Comparison of ENCODE assay signal across 7 mouse cellular contexts in genomic region chr11:70615074-70615473, GRCm38 (mm10). TPM values are rescaled to one million over a fixed set of nuclear protein-coding genes. Genes with fewer than 3 reads are reported as not detected.
DNase-seq lines count a peak whose midpoint lies in the region; ATAC-seq lines count a peak whose summit lies in the region.

No protein-coding gene starts in this region.

- no peaks in the 10 kb centered on the region for H3K4me1 ChIP-seq in hindbrain, embryonic 14.5 days (replicated peaks; ENCODE audit: control insufficient read depth, insufficient read depth, low read length)
- peaks cover 10% of the 10 kb centered on the region for H3K4me1 ChIP-seq in liver, embryonic 11.5 days (replicated peaks; ENCODE audit: control insufficient read depth, insufficient read depth, low read length)

- H3K36me3 ChIP-seq in hindbrain, embryonic 14.5 days (replicated peaks; ENCODE audit: control insufficient read depth, insufficient read depth) = peaks cover 36% of the 10 kb centered on the region
- H3K36me3 ChIP-seq in liver, embryonic 11.5 days (ENCODE audit: control insufficient read depth, insufficient read depth, low read length) = peaks cover 17% of the 10 kb centered on the region

- H3K9ac ChIP-seq in hindbrain, embryonic 14.5 days = peak overlapping the region; percentile 33; the same call in 1 of the 2 replicates
- H3K9ac ChIP-seq in liver, embryonic 11.5 days (ENCODE audit: low read depth, low read length) = peak overlapping the region; percentile 68

- H3K27me3 ChIP-seq in hindbrain, embryonic 14.5 days (ENCODE audit: control insufficient read depth, insufficient read depth, low read length) = peaks cover 4% of the 10 kb centered on the region; the same call in 1 of the 2 replicates
- peaks cover 4% of the 10 kb centered on the region; the same call in 1 of the 2 replicates for H3K27me3 ChIP-seq in liver, embryonic 11.5 days (replicated peaks; ENCODE audit: control insufficient read depth, insufficient read depth, low read length)

- H3K9me3 ChIP-seq in hindbrain, embryonic 14.5 days (ENCODE audit: control insufficient read depth, low read length) = no peaks in the 10 kb centered on the region
- no peaks in the 10 kb centered on the region for H3K9me3 ChIP-seq in liver, embryonic 11.5 days (ENCODE audit: control insufficient read depth, low read length)

- 0 out of 2 replicates have a peak, but pooled peaks have one; percentile 37 for ATAC-seq in hindbrain, embryonic 14.5 days (ENCODE audit: low FRiP score)
- ATAC-seq in liver, embryonic 11.5 days (replicated peaks; ENCODE audit: low FRiP score) = peak; percentile 84
- ATAC-seq in monocyte, adult 5-6 weeks (replicated peaks; ENCODE audit: insufficient number of reproducible peaks, low FRiP score, low TSS enrichment, poor library complexity, severe bottlenecking) = peak; percentile 89

- H3K4me3 ChIP-seq in hindbrain, embryonic 14.5 days (replicated peaks; ENCODE audit: low read length) = 0 out of 2 replicates have a peak overlapping the region, but pooled peaks have one; percentile 4
- H3K4me3 ChIP-seq in liver, embryonic 11.5 days (ENCODE audit: low read depth, low read length) = peak overlapping the region; percentile 55

- DNase-seq in T-cell, adult 2 months (ENCODE audit: low spot score) = peak; percentile 85
- peak; percentile 60 for DNase-seq in c-Kit-positive CD71-negative TER-119-negative erythroid progenitor cells, embryonic 14.5 days (ENCODE audit: low read depth)
- DNase-seq in forelimb bud, embryonic 11.5 days (ENCODE audit: low read depth, low spot score) = peak; percentile 27
- no peak for DNase-seq in hindbrain, embryonic 14.5 days (ENCODE audit: low spot score)
- DNase-seq in liver, embryonic 11.5 days (ENCODE audit: low spot score) = peak; percentile 75
- peak; percentile 70 to 76 for DNase-seq in thymus, adult 18-20 months

- peak overlapping the region; percentile 46 for H3K4me2 ChIP-seq in hindbrain, embryonic 14.5 days (replicated peaks)
- peak overlapping the region; percentile 99 for H3K4me2 ChIP-seq in liver, embryonic 11.5 days

- 4% methylated on average over 17 of the region's 17 CpGs for WGBS in hindbrain, embryonic 14.5 days
- WGBS in liver, embryonic 11.5 days = 2% methylated on average over 17 of the region's 17 CpGs

- no peak overlapping the region for H3K27ac ChIP-seq in hindbrain, embryonic 14.5 days
- H3K27ac ChIP-seq in liver, embryonic 11.5 days (ENCODE audit: low read depth, low read length) = no peak overlapping the region

RNA-seq across cellular contexts. Expression of gene 4930544D05Rik, which starts 0.6 kb away (rescaled TPM):
- not detected in 2 replicates for polyA plus RNA-seq in hindbrain, embryonic 14.5 days (2014; fragmentation: Nextera tagmentation; extraction: Ambion mirVana)
- polyA plus RNA-seq in liver, embryonic 11.5 days (2014; fragmentation: Nextera tagmentation; extraction: Ambion mirVana) = not detected in 2 replicates
- total RNA-seq in monocyte, adult 5-6 weeks (2017) = not detected in 3 replicates

RNA-seq across cellular contexts. Expression of gene Chrne, which starts 3.9 kb away (rescaled TPM):
- polyA plus RNA-seq in hindbrain, embryonic 14.5 days (2014; fragmentation: Nextera tagmentation; extraction: Ambion mirVana) = not detected in 2 replicates
- polyA plus RNA-seq in liver, embryonic 11.5 days (2014; fragmentation: Nextera tagmentation; extraction: Ambion mirVana) = not detected in 2 replicates
- 2.1 to 17.4 TPM (median 5.5 TPM) in 3 replicates for total RNA-seq in monocyte, adult 5-6 weeks (2017)

RNA-seq across cellular contexts. Expression of gene Gp1ba, which starts 23.8 kb away (rescaled TPM):
- 0.29 and 0.43 TPM in 2 replicates for polyA plus RNA-seq in hindbrain, embryonic 14.5 days (2014; fragmentation: Nextera tagmentation; extraction: Ambion mirVana)
- 15.3 and 16.4 TPM in 2 replicates for polyA plus RNA-seq in liver, embryonic 11.5 days (2014; fragmentation: Nextera tagmentation; extraction: Ambion mirVana)
- 0.57 to 3.3 TPM in 2 of 3 replicates, not detected in the other for total RNA-seq in monocyte, adult 5-6 weeks (2017)

RNA-seq across cellular contexts. Expression of gene Rnf167, which starts 32.0 kb away (rescaled TPM):
- polyA plus RNA-seq in hindbrain, embryonic 14.5 days (2014; fragmentation: Nextera tagmentation; extraction: Ambion mirVana) = 90.6 and 93.4 TPM in 2 replicates
- 113 and 114 TPM in 2 replicates for polyA plus RNA-seq in liver, embryonic 11.5 days (2014; fragmentation: Nextera tagmentation; extraction: Ambion mirVana)
- total RNA-seq in monocyte, adult 5-6 weeks (2017) = 89.4 to 129 TPM (median 90.9 TPM) in 3 replicates

RNA-seq across cellular contexts. Expression of gene Slc25a11, which starts 32.2 kb away (rescaled TPM):
- polyA plus RNA-seq in hindbrain, embryonic 14.5 days (2014; fragmentation: Nextera tagmentation; extraction: Ambion mirVana) = 158 TPM in 2 replicates
- 115 and 126 TPM in 2 replicates for polyA plus RNA-seq in liver, embryonic 11.5 days (2014; fragmentation: Nextera tagmentation; extraction: Ambion mirVana)
- 41.1 to 62.6 TPM (median 43.5 TPM) in 3 replicates for total RNA-seq in monocyte, adult 5-6 weeks (2017)

Comparison
In these comparisons a context has a peak if more than half of its experiments do, and no peak if none do; other contexts are left out.
1. ATAC-seq: peak in every context shown above with its lines; median percentile 89 in monocyte, adult 5-6 weeks; 84 in liver, embryonic 11.5 days; 37 in hindbrain, embryonic 14.5 days.
2. RNA of gene Gp1ba, which starts 23.8 kb away (polyA plus RNA-seq): 15.3 to 16.4 TPM in liver, embryonic 11.5 days; 0.29 to 0.43 TPM in hindbrain, embryonic 14.5 days; every median in the first group is over 10 times any median in the second.